Comparison of ENCODE assay signal across 16 mouse cellular contexts in the genomic region with DNA sequence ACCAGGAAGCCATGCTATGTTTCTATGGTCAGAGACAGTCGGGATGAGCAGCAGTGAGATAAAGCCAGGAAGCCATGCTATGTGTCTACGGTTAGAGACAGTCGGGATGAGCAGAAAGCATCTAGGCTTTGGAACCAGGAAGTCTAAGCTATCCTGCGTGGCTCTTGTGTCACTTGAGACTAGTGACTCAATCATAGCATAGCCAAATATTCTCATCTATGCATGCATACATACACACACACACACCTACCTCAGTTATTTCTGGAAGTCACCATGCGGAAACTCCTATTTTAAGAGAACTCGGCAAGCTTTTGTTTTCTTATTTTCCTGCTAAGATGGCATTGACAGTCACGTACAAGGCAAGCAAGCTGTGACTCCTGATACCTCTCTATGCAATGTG.
"Had no signal": no experiment of that assay in that cellular context is flagged by ENCODE, and none has a peak within 500 bp of the region (broad histone marks: within the 10 kb centered on the region; RNA-seq: fewer than 3 reads in every experiment).

No protein-coding gene starts in this region.

- H3K27ac ChIP-seq: neural tube, embryonic 13.5 days; neural tube, embryonic 15.5 days; stomach, embryonic 15.5 days; stomach, postnatal 0 days had no signal

- H3K4me3 ChIP-seq: neural tube, embryonic 13.5 days; neural tube, embryonic 15.5 days; stomach, embryonic 15.5 days had no signal

- DNase-seq: retina, postnatal 1 day; right cerebral cortex, adult 18-20 months; right cerebral cortex, postnatal 14 days; right cerebral cortex, postnatal 25 days; right cerebral cortex, postnatal 4 days; spleen, adult 18-20 months; thymus, adult 18-20 months; thymus, adult 2 months; thymus, postnatal 14 days; thymus, postnatal 25 days; thymus, postnatal 36 days; thymus, postnatal 4 days had no signal
